Mouse (Mus musculus) midbrain, embryonic 10.5 days (tissue): ENCODE results near the gene Shisa7. TPM values are rescaled to one million over a fixed set of nuclear protein-coding genes. Genes with fewer than 3 reads are reported as not detected.
"Not testable (repeated sequence)": the region's sequence is repeated elsewhere in the genome, so short reads cannot be mapped to it uniquely, and the experiment has no call there.

Experiments
- DNase-seq: peaks from one replicate; pipeline ENCODE4 v3.0.0-alpha.2; 2017; ENCODE audit warnings: low spot score
- H3K27ac ChIP-seq: fragments of 300-500 bp; sonication (generic); replicated peaks from 2 replicates; pipeline ENCODE4 v1.5.1; 2016; ENCODE audit warnings: mild to moderate bottlenecking
- H3K27me3 ChIP-seq: fragments of 300-500 bp; sonication (generic); 2 replicates; pipeline ENCODE4 v1.6.1; 2016; ENCODE audit warnings: low read depth, mild to moderate bottlenecking; ENCODE audit not compliant: poor library complexity, severe bottlenecking
- H3K36me3 ChIP-seq: fragments of 300-500 bp; sonication (generic); 2 replicates; pipeline ENCODE4 v1.6.1; 2016; ENCODE audit warnings: mild to moderate bottlenecking, moderate library complexity
- H3K4me1 ChIP-seq: fragments of 300-500 bp; sonication (generic); 2 replicates; pipeline ENCODE4 v1.6.1; 2016
- H3K4me3 ChIP-seq: fragments of 300-500 bp; sonication (generic); 2 replicates; pipeline ENCODE4 v1.5.1; 2016; ENCODE audit warnings: mild to moderate bottlenecking, moderate library complexity
- H3K9me3 ChIP-seq: fragments of 300-500 bp; sonication (generic); replicated peaks from 2 replicates; pipeline ENCODE4 v1.6.1; 2016; ENCODE audit warnings: mild to moderate bottlenecking
- WGBS: fragments of 180-500 bp; shearing (Covaris S2); methylation state at CpG from one replicate; pipeline ENCODE4 v1.1.7; 2016; 5-methylcytosine and 5-hydroxymethylcytosine counted together
- polyA plus RNA-seq: library from polyadenylated mRNA; unstranded; fragments of >200 nt; fragmentation: Nextera tagmentation; extraction: Ambion mirVana; gene quantifications from 2 replicates; pipeline ENCODE4 v1.2.1, GENCODE M21; 2016

Shisa7 gene
- polyA plus RNA-seq, 1 experiment from 2014 or later = 0.28 TPM

DNA sequence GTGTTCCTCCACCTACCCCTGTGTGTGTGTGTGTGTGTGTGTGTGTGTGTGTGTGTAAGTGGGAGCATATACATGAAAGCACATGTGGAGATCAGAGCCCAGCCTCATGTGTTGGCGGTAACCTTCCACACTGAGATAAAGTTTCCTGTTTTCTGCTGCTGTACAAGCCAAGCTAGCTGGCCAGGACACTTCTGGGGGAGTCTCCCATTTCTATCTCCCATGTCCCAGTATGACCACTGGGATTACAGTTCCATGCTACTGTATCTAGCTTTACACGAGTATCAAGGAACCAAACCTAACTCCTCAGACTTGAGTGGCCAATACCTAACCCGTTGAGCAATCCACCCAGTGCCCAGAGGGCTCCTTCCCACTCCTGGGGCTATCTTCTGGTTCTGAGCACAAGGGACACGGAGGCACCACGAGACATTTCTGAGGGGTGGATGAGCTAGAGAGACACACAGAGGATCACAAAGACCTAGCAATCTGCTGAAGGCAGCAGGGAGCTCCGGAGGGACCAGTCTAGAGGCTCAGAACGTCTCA lies 19.1 kb upstream of the Shisa7 start:
- Histone ChIP-seq H3K9me3 (no peaks in the 10 kb centered on the region; the same call in 1 of the 2 replicates), H3K36me3 (no peaks in the 10 kb centered on the region), H3K4me3 (no peak overlapping the region), H3K27ac (no peak overlapping the region), H3K27me3 (no peaks in the 10 kb centered on the region), H3K4me1 (peaks cover 17% of the 10 kb centered on the region)
- DNase-seq = no peak
- WGBS = 74% methylated on average over 7 of the region's 7 CpGs

DNA sequence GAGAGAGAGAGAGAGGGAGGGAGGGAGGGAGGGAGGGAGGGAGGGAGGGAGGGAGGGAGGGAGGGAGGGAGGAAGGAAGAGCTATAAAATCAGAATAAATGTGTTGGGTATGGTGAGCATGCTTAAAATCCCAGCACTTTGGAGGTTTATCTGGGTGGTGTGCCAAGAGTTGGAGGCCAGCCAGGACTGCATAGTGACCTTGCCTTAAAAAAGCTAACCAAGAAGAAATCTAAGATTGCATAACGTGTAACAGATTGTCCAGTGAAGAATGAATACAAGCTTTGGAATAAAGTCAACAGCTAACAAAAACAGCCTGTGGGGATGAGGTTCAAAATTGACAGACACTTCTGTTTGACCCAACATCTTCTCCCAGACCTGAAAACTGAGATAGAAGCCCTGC lies 18.5 kb upstream of the Shisa7 start:
- WGBS = 73% methylated on average over 1 of the region's 1 CpGs
- Histone ChIP-seq H3K9me3 (no peaks in the 10 kb centered on the region; the same call in 1 of the 2 replicates), H3K4me1 (peaks cover 17% of the 10 kb centered on the region), H3K4me3 (no peak overlapping the region), H3K27ac (no peak overlapping the region), H3K27me3 (no peaks in the 10 kb centered on the region), H3K36me3 (no peaks in the 10 kb centered on the region)
- DNase-seq = no peak

DNA sequence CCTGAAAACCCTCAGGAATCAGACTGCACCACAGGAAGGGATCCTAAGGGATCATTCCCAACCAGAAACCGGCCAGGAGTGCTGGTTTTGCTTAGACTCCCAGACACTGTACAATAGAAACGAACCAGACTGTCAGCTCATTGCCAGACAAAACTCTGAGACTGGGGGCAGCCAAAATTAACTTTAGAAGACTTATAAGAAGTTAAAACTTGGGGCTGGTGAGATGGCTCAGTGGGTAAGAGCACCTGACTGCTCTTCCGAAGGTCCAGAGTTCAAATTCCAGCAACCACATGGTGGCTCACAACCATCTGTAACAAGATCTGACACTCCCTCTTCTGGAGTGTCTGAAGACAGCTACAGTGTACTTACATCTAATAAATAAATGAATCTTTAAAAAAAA lies 16.4 kb upstream of the Shisa7 start:
- not testable (repeated sequence) for H3K27ac ChIP-seq, DNase-seq, H3K4me3 ChIP-seq, H3K27me3 ChIP-seq, H3K4me1 ChIP-seq, H3K36me3 ChIP-seq, H3K9me3 ChIP-seq
- WGBS = 78% methylated on average over 3 of the region's 3 CpGs

DNA sequence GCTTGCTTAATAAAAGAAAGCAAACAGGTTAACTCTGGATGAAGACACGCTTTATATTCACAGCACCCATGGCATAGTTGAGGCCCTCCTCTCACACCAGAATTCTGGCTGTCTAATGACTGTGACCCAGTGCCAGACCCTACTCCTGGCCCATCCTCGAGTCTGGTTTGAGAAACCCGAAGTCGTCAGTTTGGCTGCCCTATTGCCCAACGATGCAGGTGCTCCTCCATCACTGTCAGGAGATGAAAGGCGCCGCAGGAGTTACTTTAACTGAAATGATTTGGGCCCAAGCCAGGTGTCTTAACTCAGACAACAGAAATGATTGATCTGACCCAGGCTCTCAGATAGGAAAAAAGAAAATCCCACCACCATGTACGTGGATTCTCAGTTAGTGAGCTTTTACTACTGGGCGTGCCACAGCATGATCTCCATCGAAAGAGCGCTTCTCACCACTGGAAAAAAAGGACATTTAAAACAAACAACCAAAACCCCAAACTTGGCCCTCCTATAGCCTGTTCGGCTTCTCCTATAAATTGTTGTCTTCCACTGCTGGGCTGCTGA lies 15.0 kb upstream of the Shisa7 start:
- WGBS = 85% methylated on average over 12 of the region's 12 CpGs
- no peak overlapping the region for H3K4me3 ChIP-seq
- H3K4me1 ChIP-seq = no peaks in the 10 kb centered on the region
- no peaks in the 10 kb centered on the region for H3K9me3 ChIP-seq
- no peak for DNase-seq
- H3K36me3 ChIP-seq = no peaks in the 10 kb centered on the region
- no peak overlapping the region for H3K27ac ChIP-seq
- no peaks in the 10 kb centered on the region for H3K27me3 ChIP-seq

DNA sequence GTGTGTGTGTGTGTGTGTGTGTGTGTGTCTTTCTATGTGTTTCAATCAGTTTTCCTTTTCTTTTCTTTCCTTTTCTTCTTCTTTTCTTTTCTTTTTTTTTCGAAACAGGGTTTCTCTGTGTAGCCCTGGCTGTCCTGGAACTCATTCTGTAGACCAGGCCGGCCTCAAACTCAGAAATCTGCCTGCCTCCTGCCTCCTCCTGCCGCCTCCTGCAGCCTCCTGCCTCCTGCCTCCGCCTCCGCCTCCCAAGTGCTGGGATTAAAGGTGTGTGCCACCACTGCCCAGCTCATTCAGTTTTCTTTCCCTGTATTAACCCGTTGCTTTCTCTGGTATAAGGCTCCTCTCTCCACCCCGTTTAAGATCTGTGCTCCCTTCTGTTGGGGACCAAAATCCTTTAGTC lies 12.8 kb upstream of the Shisa7 start:
- H3K27me3 ChIP-seq = no peaks in the 10 kb centered on the region
- DNase-seq = no peak
- no peaks in the 10 kb centered on the region for H3K36me3 ChIP-seq
- H3K4me1 ChIP-seq = no peaks in the 10 kb centered on the region
- no peak overlapping the region for H3K4me3 ChIP-seq
- WGBS = 68% methylated on average over 7 of the region's 7 CpGs
- no peak overlapping the region for H3K27ac ChIP-seq
- no peaks in the 10 kb centered on the region for H3K9me3 ChIP-seq

DNA sequence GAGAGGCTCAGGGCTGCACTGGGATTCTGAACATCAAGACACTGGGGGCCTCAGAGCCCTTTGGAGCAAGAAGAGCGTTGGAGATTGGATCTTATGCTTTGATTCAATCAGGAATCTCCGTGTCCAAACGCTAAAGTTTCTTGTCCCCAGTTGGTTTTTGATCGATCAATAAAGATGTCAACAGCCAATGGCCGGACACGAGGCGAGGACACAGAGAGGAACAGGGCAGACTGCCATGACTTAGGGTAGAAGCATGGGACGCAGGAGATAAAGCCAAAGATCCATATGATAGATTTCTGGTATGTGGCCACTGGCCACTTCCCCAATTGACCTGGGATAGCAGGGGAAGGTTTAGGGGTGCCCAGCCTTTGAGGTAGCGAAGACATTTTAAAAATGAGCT lies 12.0 kb upstream of the Shisa7 start:
- H3K27me3 ChIP-seq = no peaks in the 10 kb centered on the region
- no peak for DNase-seq
- 88% methylated on average over 9 of the region's 9 CpGs for WGBS
- no peaks in the 10 kb centered on the region for H3K4me1 ChIP-seq
- no peak overlapping the region for H3K4me3 ChIP-seq
- no peak overlapping the region for H3K27ac ChIP-seq
- no peaks in the 10 kb centered on the region for H3K36me3 ChIP-seq
- H3K9me3 ChIP-seq = no peaks in the 10 kb centered on the region

DNA sequence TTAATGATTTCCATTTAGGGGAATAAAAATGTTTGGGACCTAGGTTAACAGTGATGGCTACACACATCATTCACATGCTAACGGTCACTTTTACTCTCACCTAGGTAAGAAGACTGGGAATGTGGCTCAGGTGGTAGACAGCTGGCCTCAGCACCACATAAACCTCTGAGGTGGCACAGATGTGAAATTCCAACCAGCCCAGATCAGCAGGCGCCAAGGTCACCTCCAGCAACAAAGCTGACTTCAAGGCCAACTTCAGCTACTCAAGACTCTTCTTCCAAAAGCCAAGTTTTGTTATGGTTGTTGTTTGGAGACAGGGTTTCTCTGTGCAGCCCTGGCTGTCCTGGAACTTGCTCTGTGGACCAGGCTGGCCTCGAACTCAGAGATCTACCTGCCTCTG lies 9.1 kb upstream of the Shisa7 start:
- Histone ChIP-seq H3K27me3 (no peaks in the 10 kb centered on the region), H3K36me3 (no peaks in the 10 kb centered on the region), H3K27ac (no peak overlapping the region), H3K9me3 (no peaks in the 10 kb centered on the region), H3K4me3 (no peak overlapping the region), H3K4me1 (no peaks in the 10 kb centered on the region)
- 85% methylated on average over 3 of the region's 3 CpGs for WGBS
- no peak for DNase-seq

DNA sequence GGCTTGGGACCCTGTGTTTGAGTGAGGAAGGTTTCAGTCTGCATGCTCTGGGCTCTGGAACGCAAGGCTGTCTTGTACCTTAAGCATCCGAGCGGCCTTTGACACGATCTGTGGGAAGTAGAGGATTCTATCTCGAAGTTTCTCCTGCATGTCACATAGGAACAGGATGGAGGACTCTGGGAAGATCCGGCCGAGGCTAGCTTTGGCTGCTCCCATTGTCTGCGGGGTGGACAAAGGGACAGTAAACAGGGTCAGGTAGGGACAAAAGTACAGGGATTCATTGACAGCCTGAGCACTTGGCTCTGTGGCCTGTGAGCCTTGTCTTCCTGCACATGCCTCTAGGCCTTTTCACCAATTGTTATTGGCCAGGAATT lies 6.8 kb upstream of the Shisa7 start:
- Histone ChIP-seq H3K9me3 (0 out of 2 replicates have a peak, but pooled peaks cover 6% of the 10 kb centered on the region), H3K4me3 (no peak overlapping the region), H3K27ac (no peak overlapping the region), H3K27me3 (peaks cover 11% of the 10 kb centered on the region), H3K36me3 (no peaks in the 10 kb centered on the region), H3K4me1 (no peaks in the 10 kb centered on the region)
- WGBS = 70% methylated on average over 8 of the region's 8 CpGs
- DNase-seq = no peak

DNA sequence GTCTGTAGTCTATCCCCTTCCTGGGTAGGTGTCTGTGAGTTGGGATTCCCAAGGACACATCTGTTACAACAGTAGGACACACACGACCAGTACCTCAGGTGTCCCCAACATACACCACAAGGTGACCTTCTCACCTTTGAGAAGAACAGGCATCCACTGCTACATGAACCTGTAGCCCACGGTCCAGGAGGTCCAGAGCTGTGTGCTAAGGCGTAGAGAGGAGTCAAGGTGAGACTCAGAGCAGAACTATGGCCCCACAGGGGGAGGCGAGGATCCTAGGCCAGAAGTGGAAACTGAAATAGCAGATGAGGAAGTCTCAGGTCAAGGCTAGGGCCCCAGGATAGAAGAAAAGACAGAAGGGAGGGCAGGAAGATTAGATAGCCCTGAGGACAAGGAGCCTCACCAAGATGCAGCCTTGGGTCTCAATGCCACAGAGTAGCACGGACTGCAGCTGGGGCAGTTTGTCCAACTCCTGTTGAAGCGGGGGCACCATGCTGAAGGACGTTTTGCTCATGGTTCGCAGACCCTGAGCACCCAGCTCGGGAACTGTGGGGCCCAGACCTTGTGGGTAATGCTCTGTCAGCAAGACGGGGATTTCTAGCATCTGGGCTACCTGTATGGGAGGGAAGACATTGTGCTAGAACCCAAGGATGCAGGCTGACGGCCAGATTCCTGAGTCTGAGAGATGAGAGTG lies 6.3 kb upstream of the Shisa7 start:
- Histone ChIP-seq H3K27ac (no peak overlapping the region), H3K9me3 (0 out of 2 replicates have a peak, but pooled peaks cover 6% of the 10 kb centered on the region), H3K27me3 (peaks cover 16% of the 10 kb centered on the region), H3K4me3 (no peak overlapping the region), H3K4me1 (no peaks in the 10 kb centered on the region), H3K36me3 (no peaks in the 10 kb centered on the region)
- WGBS = 81% methylated on average over 11 of the region's 11 CpGs
- no peak for DNase-seq

DNA sequence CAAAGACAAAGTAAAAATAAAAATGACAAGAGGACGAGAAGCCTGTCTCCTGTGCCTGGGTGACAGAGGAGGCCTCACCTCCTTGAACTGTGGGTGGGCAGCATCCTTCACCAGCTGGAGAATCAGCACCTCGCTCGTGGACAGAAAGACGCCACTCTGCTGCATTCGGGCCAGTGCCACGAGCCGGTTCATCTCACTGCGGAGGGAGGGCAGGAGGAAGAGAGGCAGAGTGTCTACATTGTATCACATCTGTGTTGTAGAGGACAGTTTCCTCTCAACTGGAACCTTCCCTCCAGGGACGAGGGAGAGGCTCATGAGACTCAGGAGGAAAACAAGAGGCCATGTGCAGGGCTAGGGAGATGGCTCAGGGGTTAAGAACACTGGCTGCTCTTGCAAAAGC lies 4.9 kb upstream of the Shisa7 start:
- no peaks in the 10 kb centered on the region for H3K36me3 ChIP-seq
- H3K27ac ChIP-seq = no peak overlapping the region
- no peak overlapping the region for H3K4me3 ChIP-seq
- 64% methylated on average over 9 of the region's 9 CpGs for WGBS
- DNase-seq = no peak
- H3K27me3 ChIP-seq = peaks cover 29% of the 10 kb centered on the region
- H3K4me1 ChIP-seq = peaks cover 8% of the 10 kb centered on the region
- 0 out of 2 replicates have a peak, but pooled peaks cover 6% of the 10 kb centered on the region for H3K9me3 ChIP-seq

DNA sequence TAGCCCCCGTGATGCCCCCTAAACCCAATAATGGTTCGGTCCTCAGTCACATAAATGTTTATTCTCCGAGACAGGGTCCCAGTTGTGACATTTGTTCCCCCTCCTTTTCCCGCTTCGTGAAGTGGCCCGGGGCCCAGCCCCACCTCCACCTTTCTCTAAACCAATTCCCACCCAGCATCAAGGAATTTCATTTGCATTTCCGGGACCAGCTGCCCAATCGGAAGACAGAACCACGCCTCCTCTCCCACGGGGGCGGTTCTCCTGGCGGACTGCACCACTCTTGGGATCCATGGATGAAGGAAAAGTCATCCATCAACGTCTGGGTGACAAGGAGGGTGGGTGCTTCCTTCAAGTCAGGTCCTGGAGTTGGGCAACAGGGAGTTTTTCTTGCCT lies 417 bp upstream of the Shisa7 start:
- H3K9me3 ChIP-seq = 0 out of 2 replicates have a peak, but pooled peaks cover 6% of the 10 kb centered on the region
- peaks cover 72% of the 10 kb centered on the region for H3K27me3 ChIP-seq
- peaks cover 33% of the 10 kb centered on the region for H3K4me1 ChIP-seq
- no peaks in the 10 kb centered on the region for H3K36me3 ChIP-seq
- H3K27ac ChIP-seq = peak overlapping the region; percentile 67
- DNase-seq = peak; percentile 88
- H3K4me3 ChIP-seq = peak overlapping the region; percentile 65
- under 1% methylated on average over 13 of the region's 13 CpGs for WGBS

DNA sequence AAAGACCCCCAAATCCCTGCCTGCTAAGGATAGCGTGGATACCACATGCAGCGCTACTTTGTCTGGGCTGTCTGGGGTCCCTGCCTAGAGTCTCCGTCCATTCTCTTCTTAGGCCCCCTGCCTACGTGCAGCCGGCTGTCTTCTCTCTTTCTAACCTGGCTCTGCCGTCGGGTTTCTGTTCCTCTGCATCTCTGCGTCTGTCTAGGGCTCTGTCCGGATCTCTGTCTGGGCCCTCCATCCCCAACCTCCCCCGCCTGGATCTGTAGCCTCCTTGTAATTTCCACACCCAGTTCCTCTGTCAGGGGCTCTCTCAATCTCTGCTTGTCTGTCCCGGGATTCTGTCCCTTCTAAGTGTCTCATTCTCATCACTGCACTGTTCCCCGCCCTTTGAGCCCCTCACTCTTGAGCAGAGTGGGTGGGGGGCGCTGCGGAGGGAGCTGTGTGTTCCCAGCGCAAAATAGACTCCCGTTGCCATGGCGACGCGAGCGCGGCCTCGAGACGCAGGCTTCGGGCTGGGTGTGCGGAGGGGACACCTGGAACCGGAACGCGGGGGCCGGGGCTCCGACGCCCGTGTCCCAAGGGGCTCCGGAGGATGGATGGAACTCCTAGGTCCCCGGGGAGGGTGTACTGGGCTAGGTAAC lies 772 bp downstream of the Shisa7 start:
- WGBS = under 1% methylated on average over 34 of the region's 34 CpGs
- Histone ChIP-seq H3K9me3 (0 out of 2 replicates have a peak, but pooled peaks cover 6% of the 10 kb centered on the region), H3K27ac (peak overlapping the region; percentile 67), H3K27me3 (peaks cover 82% of the 10 kb centered on the region), H3K36me3 (no peaks in the 10 kb centered on the region), H3K4me1 (peaks cover 33% of the 10 kb centered on the region), H3K4me3 (peak overlapping the region; percentile 65)
- peak; percentile 79 for DNase-seq

DNA sequence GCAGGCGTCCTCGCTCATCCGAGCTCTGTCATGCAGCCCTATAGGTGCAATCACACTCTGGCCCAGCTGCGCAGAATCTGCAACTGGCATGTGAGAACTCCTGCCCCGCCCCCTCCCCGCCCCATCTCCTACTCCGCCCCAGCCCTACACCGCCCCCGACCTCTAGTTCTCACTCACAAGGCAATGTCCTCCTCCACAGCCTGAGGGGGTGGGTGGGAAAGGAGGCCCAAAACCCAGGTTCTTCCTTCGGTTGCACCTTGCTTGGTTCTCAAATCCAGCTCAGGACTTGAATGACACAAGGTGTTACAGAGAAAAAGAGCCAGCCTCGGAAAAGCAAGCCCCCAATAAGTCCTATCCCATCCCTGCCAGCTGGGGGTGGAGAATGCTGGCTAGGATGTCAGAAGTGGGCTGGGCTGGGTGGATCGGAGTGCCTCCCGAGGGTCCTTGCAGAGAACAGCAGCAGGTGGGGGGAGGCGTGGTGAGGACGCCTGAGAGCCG lies 1.8 kb downstream of the Shisa7 start:
- 0 out of 2 replicates have a peak, but pooled peaks cover 6% of the 10 kb centered on the region for H3K9me3 ChIP-seq
- WGBS = 1% methylated on average over 16 of the region's 16 CpGs
- no peaks in the 10 kb centered on the region for H3K36me3 ChIP-seq
- H3K4me1 ChIP-seq = peaks cover 37% of the 10 kb centered on the region
- peaks cover 92% of the 10 kb centered on the region for H3K27me3 ChIP-seq
- H3K4me3 ChIP-seq = peak overlapping the region; percentile 65
- H3K27ac ChIP-seq = no peak overlapping the region
- peak; percentile 59 for DNase-seq
